Mouse (Mus musculus): Measurements from ENCODE around the gene Esrra. TPM values are rescaled to one million over a fixed set of nuclear protein-coding genes. Genes with fewer than 3 reads are reported as not detected.

The Esrra gene
- polyA plus RNA-seq, 1 experiment from 2014 or later: 16.1 TPM

- no peak for ATAC-seq (ENCODE audit: insufficient number of reproducible peaks, low FRiP score, low TSS enrichment, low read depth)
- Histone ChIP-seq H3K9ac (peak overlapping the region; percentile 91), H3K27me3 (peaks cover 7% of the 10 kb centered on the region), H3K9me3 (replicated peaks) (no peaks in the 10 kb centered on the region), H3K4me1 (peaks cover 25% of the 10 kb centered on the region), H3K36me3 (0 out of 2 replicates have a peak, but pooled peaks cover 6% of the 10 kb centered on the region), H3K4me3 (replicated peaks) (peak overlapping the region; percentile 93), H3K27ac (replicated peaks) (peak overlapping the region; percentile 97; the same call in 1 of the 2 replicates), H3K4me2 (replicated peaks) (peak overlapping the region; percentile 98)
- 19% methylated on average over 29 of the region's 29 CpGs for WGBS
Observed at GRCm38 (mm10) chr19:6940396-6941351, 19.1 kb upstream of the Esrra start.

- Histone ChIP-seq H3K4me2 (replicated peaks) (no peak overlapping the region), H3K27ac (replicated peaks) (no peak overlapping the region), H3K4me3 (replicated peaks) (no peak overlapping the region), H3K4me1 (peaks cover 27% of the 10 kb centered on the region), H3K9ac (no peak overlapping the region), H3K27me3 (peaks cover 19% of the 10 kb centered on the region), H3K9me3 (replicated peaks) (no peaks in the 10 kb centered on the region), H3K36me3 (no peaks in the 10 kb centered on the region)
- ATAC-seq (ENCODE audit: insufficient number of reproducible peaks, low FRiP score, low TSS enrichment, low read depth): no peak
- 87% methylated on average over 20 of the region's 20 CpGs for WGBS
Observed at GRCm38 (mm10) chr19:6939106-6940002, 17.7 kb upstream of the Esrra start.

- ATAC-seq (ENCODE audit: insufficient number of reproducible peaks, low FRiP score, low TSS enrichment, low read depth): no peak
- 75% methylated on average over 16 of the region's 16 CpGs for WGBS
- Histone ChIP-seq H3K36me3 (no peaks in the 10 kb centered on the region), H3K4me3 (replicated peaks) (no peak overlapping the region), H3K27ac (replicated peaks) (no peak overlapping the region), H3K4me1 (peaks cover 36% of the 10 kb centered on the region), H3K9me3 (replicated peaks) (no peaks in the 10 kb centered on the region), H3K27me3 (peaks cover 34% of the 10 kb centered on the region), H3K4me2 (replicated peaks) (no peak overlapping the region), H3K9ac (no peak overlapping the region)
Observed at GRCm38 (mm10) chr19:6937541-6938465, 16.2 kb upstream of the Esrra start.

- Histone ChIP-seq H3K9ac (no peak overlapping the region), H3K27me3 (peaks cover 49% of the 10 kb centered on the region), H3K27ac (replicated peaks) (no peak overlapping the region), H3K9me3 (replicated peaks) (no peaks in the 10 kb centered on the region), H3K36me3 (no peaks in the 10 kb centered on the region), H3K4me3 (replicated peaks) (no peak overlapping the region), H3K4me1 (peaks cover 35% of the 10 kb centered on the region), H3K4me2 (replicated peaks) (no peak overlapping the region)
- 21% methylated on average over 3 of the region's 3 CpGs for WGBS
- no peak for ATAC-seq (ENCODE audit: insufficient number of reproducible peaks, low FRiP score, low TSS enrichment, low read depth)
Observed at GRCm38 (mm10) chr19:6936299-6936698, 14.7 kb upstream of the Esrra start.

GRCm38 (mm10) chr19:6934195-6934977, 12.8 kb upstream of the Esrra start, which contains the start of gene Kcnk4:
TSS of gene Kcnk4 (minus strand) at chr19:6934515.
- Histone ChIP-seq H3K9me3 (replicated peaks) (no peaks in the 10 kb centered on the region), H3K9ac (peak within 1 kb of the TSS; percentile 33; the same call in 1 of the 2 replicates), H3K4me1 (peaks cover 19% of the 10 kb centered on the region), H3K27ac (replicated peaks) (no peak within 1 kb of the TSS), H3K4me2 (replicated peaks) (peak within 1 kb of the TSS; percentile 94), H3K27me3 (peaks cover 63% of the 10 kb centered on the region), H3K4me3 (replicated peaks) (peak within 1 kb of the TSS; percentile 50), H3K36me3 (no peaks in the 10 kb centered on the region)
- 8% methylated on average over 23 of the region's 23 CpGs for WGBS
- no peak; the same call in 1 of the 2 replicates for ATAC-seq (ENCODE audit: insufficient number of reproducible peaks, low FRiP score, low TSS enrichment, low read depth)

GRCm38 (mm10) chr19:6933436-6934194, 12.0 kb upstream of the Esrra start:
- peak overlapping the region; percentile 33; the same call in 1 of the 2 replicates for H3K9ac ChIP-seq
- peak overlapping the region; percentile 94 for H3K4me2 ChIP-seq (replicated peaks)
- WGBS: 3% methylated on average over 58 of the region's 58 CpGs
- H3K9me3 ChIP-seq (replicated peaks): no peaks in the 10 kb centered on the region
- H3K27me3 ChIP-seq: peaks cover 71% of the 10 kb centered on the region
- no peak overlapping the region for H3K27ac ChIP-seq (replicated peaks)
- ATAC-seq (ENCODE audit: insufficient number of reproducible peaks, low FRiP score, low TSS enrichment, low read depth): peak; percentile 48
- peaks cover 18% of the 10 kb centered on the region for H3K4me1 ChIP-seq
- H3K36me3 ChIP-seq: no peaks in the 10 kb centered on the region
- H3K4me3 ChIP-seq (replicated peaks): peak overlapping the region; percentile 50

GRCm38 (mm10) chr19:6933102-6933435, 11.5 kb upstream of the Esrra start:
- no peak overlapping the region for H3K9ac ChIP-seq
- H3K36me3 ChIP-seq: no peaks in the 10 kb centered on the region
- H3K27ac ChIP-seq (replicated peaks): no peak overlapping the region
- ATAC-seq (ENCODE audit: insufficient number of reproducible peaks, low FRiP score, low TSS enrichment, low read depth): no peak
- H3K9me3 ChIP-seq (replicated peaks): no peaks in the 10 kb centered on the region
- peaks cover 18% of the 10 kb centered on the region for H3K4me1 ChIP-seq
- H3K27me3 ChIP-seq: peaks cover 73% of the 10 kb centered on the region
- H3K4me3 ChIP-seq (replicated peaks): peak overlapping the region; percentile 50; the same call in 1 of the 2 replicates
- peak overlapping the region; percentile 94 for H3K4me2 ChIP-seq (replicated peaks)
- WGBS: 14% methylated on average over 4 of the region's 4 CpGs

- H3K4me2 ChIP-seq (replicated peaks): no peak overlapping the region
- 52% methylated on average over 1 of the region's 1 CpGs for WGBS
- H3K36me3 ChIP-seq: no peaks in the 10 kb centered on the region
- H3K27me3 ChIP-seq: peaks cover 84% of the 10 kb centered on the region
- no peak overlapping the region for H3K27ac ChIP-seq (replicated peaks)
- H3K4me3 ChIP-seq (replicated peaks): no peak overlapping the region
- no peaks in the 10 kb centered on the region for H3K9me3 ChIP-seq (replicated peaks)
- peaks cover 20% of the 10 kb centered on the region for H3K4me1 ChIP-seq
- ATAC-seq (ENCODE audit: insufficient number of reproducible peaks, low FRiP score, low TSS enrichment, low read depth): no peak
- H3K9ac ChIP-seq: no peak overlapping the region
Observed at GRCm38 (mm10) chr19:6932018-6932417, 10.4 kb upstream of the Esrra start.

GRCm38 (mm10) chr19:6931002-6931401, 9.4 kb upstream of the Esrra start:
- ATAC-seq (ENCODE audit: insufficient number of reproducible peaks, low FRiP score, low TSS enrichment, low read depth): no peak
- WGBS: 0% methylated on average over 2 of the region's 2 CpGs

More at GRCm38 (mm10) chr19:6931002-6931401, 9.4 kb upstream of the Esrra start:
- Histone ChIP-seq H3K9me3 (replicated peaks) (no peaks in the 10 kb centered on the region), H3K36me3 (no peaks in the 10 kb centered on the region), H3K27ac (replicated peaks) (no peak overlapping the region), H3K4me2 (replicated peaks) (no peak overlapping the region), H3K4me1 (peaks cover 27% of the 10 kb centered on the region), H3K4me3 (replicated peaks) (no peak overlapping the region), H3K9ac (no peak overlapping the region), H3K27me3 (peaks cover 88% of the 10 kb centered on the region)

Data from embryonic facial prominence, embryonic 15.5 days (tissue).